Mouse (Mus musculus): ENCODE measurements around the gene Prdx6. TPM values are rescaled to one million over a fixed set of nuclear protein-coding genes. Genes with fewer than 3 reads are reported as not detected.

Prdx6 gene
- polyA plus RNA-seq (2015; fragmentation: Nextera tagmentation; extraction: Ambion mirVana), result 243 and 250 TPM in 2 replicates

DNA sequence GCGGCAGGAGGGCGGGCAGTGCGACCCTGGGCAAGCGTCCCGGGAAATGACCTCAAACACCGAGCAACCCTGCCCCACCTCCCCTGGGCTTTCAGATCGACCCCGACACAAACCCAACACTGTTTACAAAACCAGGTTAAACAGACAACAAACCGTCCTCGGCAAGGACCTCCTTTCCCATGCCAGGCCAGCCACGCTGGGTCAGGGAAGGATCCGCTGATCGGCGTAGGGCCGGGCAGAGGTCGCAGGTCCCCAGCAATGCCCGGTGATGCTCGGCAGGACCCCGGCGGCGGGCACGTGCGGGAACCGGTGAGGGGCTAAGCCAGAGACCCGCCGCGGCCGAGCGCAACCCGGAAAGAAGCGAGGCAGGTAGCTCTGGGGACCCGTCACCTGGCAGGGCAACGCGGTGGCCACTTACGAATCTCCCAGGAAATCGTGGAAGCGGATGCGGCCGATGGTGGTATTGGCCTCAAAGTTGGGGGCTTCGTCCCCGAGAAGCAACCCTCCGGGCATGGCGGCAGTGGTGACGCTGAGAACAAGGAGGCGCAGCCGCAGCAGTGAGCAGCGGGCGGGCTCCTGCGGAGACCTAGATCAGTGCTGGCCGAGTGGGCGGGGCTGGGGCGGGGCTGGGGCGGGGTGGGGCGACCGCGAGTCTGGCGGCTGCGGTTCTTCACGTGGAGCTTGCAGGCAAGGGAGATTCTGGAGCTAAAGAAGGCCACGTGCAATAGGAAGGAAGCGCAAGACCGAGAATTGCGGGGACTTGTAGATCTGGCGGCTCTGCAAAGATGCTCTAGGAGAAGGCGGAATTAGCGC, at the start of gene Prdx6:
Gene Prdx6 (minus strand): TSS at position 616 of the 813 bp plus-strand sequence.
- Histone ChIP-seq H3K36me3 (no peaks in the 10 kb centered on the region), H3K4me3 (peak within 1 kb of the TSS; percentile 77), H3K4me2 (replicated peaks) (peak within 1 kb of the TSS; percentile 79), H3K4me1 (peaks cover 35% of the 10 kb centered on the region), H3K9ac (replicated peaks) (peak within 1 kb of the TSS; percentile 80), H3K27ac (replicated peaks) (0 out of 2 replicates have a peak within 1 kb of the TSS, but pooled peaks have one; percentile 36), H3K27me3 (peaks cover 7% of the 10 kb centered on the region; the same call in 1 of the 2 replicates), H3K9me3 (no peaks in the 10 kb centered on the region)
- peak; percentile 96 for ATAC-seq (replicated peaks)
- under 1% methylated on average over 66 of the region's 66 CpGs for WGBS

DNA sequence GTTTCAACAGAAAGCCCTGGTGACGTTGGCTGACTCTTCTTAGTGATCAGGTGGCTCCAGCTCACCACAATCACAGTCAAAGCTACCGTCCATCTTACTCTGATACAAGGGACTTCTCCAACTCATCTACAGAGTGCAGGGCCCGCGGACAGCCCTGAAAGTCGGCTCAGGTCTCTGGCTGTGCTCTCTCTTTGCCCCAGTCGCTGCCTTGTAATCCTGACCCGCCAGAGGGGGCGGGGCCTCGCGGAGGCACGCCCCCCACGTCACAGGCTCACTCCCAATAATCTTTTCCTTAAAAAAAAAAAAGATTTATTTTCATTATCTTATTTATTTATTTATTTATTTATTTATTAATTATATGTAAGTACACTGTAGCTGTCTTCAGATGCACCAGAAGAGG, 37.2 kb upstream of the Prdx6 start:
- Histone ChIP-seq H3K36me3 (no peaks in the 10 kb centered on the region), H3K27ac (replicated peaks) (no peak overlapping the region), H3K4me1 (no peaks in the 10 kb centered on the region), H3K27me3 (no peaks in the 10 kb centered on the region), H3K4me2 (replicated peaks) (no peak overlapping the region), H3K9me3 (no peaks in the 10 kb centered on the region), H3K4me3 (no peak overlapping the region), H3K9ac (replicated peaks) (no peak overlapping the region)
- WGBS, result 52% methylated on average over 12 of the region's 12 CpGs
- no peak for ATAC-seq (replicated peaks)

DNA sequence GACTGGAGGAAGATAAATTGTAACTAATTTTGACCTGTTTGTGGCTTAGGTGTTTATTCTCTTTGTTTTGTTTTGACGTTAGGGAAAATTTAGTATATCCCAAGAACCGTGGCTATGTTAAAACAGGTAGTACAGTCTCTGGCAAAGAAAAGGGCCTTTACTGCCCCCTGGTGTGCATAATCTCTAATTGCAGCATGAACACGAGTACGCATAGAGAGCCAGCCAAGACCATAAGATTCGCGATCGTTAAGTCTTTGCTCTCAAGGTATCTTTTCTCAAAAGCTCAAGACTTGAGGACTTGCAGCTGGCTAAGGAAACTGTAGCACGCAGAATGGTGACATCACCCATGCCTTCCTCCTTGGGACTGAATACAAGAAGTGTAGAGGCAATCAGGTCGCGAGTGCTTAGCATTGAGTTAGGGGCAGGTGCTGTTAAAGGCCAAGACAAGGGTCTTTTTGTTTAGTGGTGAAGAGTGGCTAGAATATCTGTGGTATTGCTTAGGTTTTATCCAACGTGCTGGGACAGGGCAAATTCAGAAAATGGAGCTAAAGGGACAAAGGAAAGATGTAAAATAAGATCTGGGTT, 35.8 kb upstream of the Prdx6 start:
- WGBS, result 21% methylated on average over 11 of the region's 11 CpGs
- Histone ChIP-seq H3K27me3 (no peaks in the 10 kb centered on the region), H3K4me2 (replicated peaks) (0 out of 2 replicates have a peak overlapping the region, but pooled peaks have one; percentile 17), H3K9ac (replicated peaks) (no peak overlapping the region), H3K4me1 (no peaks in the 10 kb centered on the region), H3K36me3 (no peaks in the 10 kb centered on the region), H3K9me3 (no peaks in the 10 kb centered on the region), H3K27ac (replicated peaks) (no peak overlapping the region), H3K4me3 (no peak overlapping the region)
- peak; percentile 77 for ATAC-seq (replicated peaks)

DNA sequence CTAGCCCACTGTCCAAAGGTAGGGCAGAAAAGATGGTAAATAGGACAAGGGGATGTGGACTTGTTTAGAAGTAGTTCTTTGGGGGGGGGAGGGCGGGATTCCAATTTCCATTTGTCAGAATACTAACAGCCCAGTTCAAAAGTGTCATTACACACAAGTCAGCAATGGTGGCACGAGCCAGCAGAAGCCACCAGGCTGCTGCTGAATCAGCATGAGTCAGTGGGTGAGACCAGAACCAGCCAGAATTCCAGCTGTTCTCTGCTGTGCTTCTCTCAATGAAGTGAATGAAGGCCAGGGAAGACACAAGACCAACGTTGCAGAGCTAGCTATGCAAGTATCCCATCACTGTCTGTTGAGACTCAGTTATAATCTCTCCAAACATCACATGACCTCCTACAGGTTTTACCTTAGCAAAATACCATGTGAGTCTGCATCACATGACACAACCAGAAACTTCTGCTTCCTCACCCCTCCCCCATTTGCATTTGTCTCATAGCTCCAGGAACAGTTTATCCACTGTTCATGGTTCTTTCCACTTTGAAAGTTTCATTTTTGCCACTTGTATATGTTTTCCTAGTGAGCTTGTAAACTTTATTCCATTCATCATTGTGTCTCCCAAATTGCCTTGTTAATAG, 30.2 kb upstream of the Prdx6 start:
- H3K4me3 ChIP-seq, result no peak overlapping the region
- H3K4me1 ChIP-seq, result no peaks in the 10 kb centered on the region
- H3K27me3 ChIP-seq, result no peaks in the 10 kb centered on the region
- WGBS, result 59% methylated on average over 3 of the region's 3 CpGs
- H3K9ac ChIP-seq (replicated peaks), result no peak overlapping the region
- H3K4me2 ChIP-seq (replicated peaks), result no peak overlapping the region
- no peaks in the 10 kb centered on the region for H3K36me3 ChIP-seq
- no peak for ATAC-seq (replicated peaks)
- no peaks in the 10 kb centered on the region for H3K9me3 ChIP-seq
- H3K27ac ChIP-seq (replicated peaks), result no peak overlapping the region

DNA sequence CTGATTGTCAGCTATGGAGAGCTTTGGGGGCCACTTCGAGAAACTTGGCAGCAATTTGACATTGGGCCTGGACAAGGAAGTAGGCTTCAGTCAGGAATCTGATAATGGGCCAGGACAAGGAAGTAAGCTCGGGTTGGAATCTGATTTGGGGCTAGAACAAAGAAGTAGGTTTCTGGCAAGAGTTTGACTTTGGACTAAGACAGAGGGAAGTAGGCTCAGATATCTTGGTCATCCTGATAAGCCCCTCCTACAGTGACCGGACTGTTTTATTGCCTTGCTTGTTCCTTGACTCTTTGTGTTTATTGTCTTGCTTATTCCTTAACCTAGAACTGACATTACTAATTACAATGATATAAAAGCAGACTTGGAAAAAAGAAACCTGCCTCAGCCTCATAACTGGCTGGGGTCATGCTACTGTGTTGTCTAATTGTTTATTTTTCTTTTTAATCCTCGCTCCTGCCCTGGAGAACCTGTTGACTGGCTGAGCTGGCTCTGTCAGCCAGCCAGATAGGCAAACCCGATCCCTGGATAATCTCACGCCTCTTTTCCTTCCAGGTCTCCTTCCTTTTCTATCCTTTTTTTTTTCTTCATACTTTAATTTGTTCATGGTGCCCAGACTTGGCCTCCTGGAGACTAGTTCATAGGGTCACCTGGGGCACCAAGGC, 28.4 kb upstream of the Prdx6 start:
- H3K9ac ChIP-seq (replicated peaks), result no peak overlapping the region
- WGBS, result 66% methylated on average over 6 of the region's 6 CpGs

DNA sequence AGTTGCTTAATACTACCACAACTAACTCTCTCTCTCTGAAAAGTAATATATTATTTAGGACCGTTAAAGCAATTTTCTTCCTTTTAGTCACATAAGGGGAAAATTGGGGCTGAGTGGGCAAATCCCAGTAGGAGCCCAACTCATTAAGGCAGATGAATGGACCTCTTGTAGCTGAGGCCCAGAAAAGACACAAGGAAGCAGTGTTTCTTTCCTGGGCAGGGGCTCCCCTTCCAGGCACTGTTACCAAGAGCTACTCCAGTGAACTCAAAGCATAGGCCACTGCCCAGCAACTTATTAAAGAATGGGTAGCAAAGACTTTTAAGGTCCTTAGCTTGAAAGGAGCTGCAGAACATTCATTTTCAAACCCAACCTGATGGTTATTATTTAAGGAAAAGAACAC, 22.5 kb upstream of the Prdx6 start:
- Histone ChIP-seq H3K9ac (replicated peaks) (no peak overlapping the region), H3K27me3 (no peaks in the 10 kb centered on the region), H3K36me3 (no peaks in the 10 kb centered on the region), H3K9me3 (no peaks in the 10 kb centered on the region), H3K27ac (replicated peaks) (no peak overlapping the region), H3K4me1 (no peaks in the 10 kb centered on the region), H3K4me2 (replicated peaks) (no peak overlapping the region), H3K4me3 (no peak overlapping the region)
- ATAC-seq (replicated peaks), result peak; percentile 84
- 0% methylated on average over 1 of the region's 1 CpGs for WGBS

More for the DNA sequence above, 28.4 kb upstream of the Prdx6 start:
- H3K36me3 ChIP-seq, result no peaks in the 10 kb centered on the region
- ATAC-seq (replicated peaks), result no peak
- no peak overlapping the region for H3K27ac ChIP-seq (replicated peaks)
- H3K4me3 ChIP-seq, result no peak overlapping the region
- no peak overlapping the region for H3K4me2 ChIP-seq (replicated peaks)
- no peaks in the 10 kb centered on the region for H3K4me1 ChIP-seq
- no peaks in the 10 kb centered on the region for H3K9me3 ChIP-seq
- no peaks in the 10 kb centered on the region for H3K27me3 ChIP-seq

DNA sequence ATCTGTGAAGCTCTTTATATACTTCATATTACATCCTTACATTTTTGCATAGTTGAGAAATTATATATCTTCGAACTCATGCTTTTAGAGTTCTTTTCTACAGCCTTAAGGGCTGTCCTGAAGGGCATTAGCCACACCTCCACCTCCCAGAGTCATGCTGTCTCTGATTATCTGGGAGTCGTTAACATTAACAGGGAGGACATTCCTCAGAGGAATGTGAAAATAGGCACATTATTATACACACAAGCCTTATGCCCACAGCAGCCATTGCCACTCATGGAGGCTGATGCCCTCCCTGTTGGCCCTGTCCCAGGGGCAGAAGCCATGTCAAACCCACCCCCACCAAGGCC, 20.4 kb upstream of the Prdx6 start:
- Histone ChIP-seq H3K36me3 (no peaks in the 10 kb centered on the region), H3K9ac (replicated peaks) (no peak overlapping the region), H3K4me1 (no peaks in the 10 kb centered on the region), H3K27me3 (no peaks in the 10 kb centered on the region), H3K27ac (replicated peaks) (no peak overlapping the region), H3K4me2 (replicated peaks) (no peak overlapping the region), H3K4me3 (no peak overlapping the region), H3K9me3 (no peaks in the 10 kb centered on the region)
- 65% methylated on average over 2 of the region's 2 CpGs for WGBS
- no peak for ATAC-seq (replicated peaks)

DNA sequence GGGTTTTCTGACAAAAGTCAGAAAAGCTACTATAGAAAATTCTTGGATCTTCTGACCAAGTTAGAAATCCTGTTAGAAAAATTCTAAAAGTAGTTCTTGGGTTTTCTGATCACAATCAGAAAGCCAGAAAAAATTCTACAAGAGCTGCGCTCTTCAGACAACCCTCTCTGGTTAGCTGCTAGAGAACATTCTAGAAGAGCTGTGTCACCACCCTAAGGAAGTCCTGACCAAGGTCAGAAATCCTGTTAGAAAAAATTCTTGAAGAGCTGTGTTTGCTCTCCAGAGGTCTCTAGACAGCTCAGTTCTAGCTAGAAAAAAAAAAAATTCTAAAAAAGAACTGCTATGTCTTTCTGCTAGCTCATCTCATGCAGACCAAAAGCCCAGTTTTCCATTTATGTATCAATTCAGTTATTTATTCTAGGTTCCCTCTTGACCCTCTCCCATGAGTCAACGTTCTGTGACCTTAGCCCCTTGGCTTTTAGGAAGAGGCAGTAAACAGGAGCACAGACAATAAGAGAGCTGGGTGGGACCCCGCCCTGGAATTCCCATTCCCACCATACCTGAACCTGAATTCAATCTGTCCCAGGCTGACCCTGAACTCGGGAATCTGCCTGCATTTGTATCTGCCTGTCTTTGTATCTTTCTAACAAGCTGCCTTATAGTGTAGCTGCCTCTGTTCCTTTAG, 19.9 kb upstream of the Prdx6 start:
- no peak for ATAC-seq (replicated peaks)
- Histone ChIP-seq H3K9me3 (no peaks in the 10 kb centered on the region), H3K27me3 (no peaks in the 10 kb centered on the region), H3K9ac (replicated peaks) (no peak overlapping the region), H3K27ac (replicated peaks) (no peak overlapping the region), H3K4me1 (no peaks in the 10 kb centered on the region), H3K4me3 (no peak overlapping the region), H3K36me3 (no peaks in the 10 kb centered on the region), H3K4me2 (replicated peaks) (no peak overlapping the region)
- 86% methylated on average over 4 of the region's 4 CpGs for WGBS

DNA sequence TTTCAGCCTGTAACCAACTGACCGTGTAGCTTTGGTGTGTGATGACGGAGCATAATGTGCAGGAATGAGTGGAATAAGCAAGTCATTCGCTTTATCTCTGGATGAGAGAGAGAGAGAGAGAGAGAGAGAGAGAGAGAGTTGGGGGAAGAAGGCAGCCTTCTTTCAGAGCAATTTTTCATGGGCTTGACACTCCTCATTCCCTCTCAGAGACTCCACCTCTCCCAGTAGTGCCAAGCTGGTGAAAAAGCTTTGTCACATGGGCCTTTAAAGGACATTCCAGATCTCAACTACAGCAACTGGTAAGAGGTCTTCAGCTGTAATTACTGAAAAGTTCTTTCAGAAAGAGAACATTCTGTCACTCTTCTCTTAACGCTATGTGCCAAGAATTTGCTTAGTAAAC, 18.3 kb upstream of the Prdx6 start:
- Histone ChIP-seq H3K9me3 (no peaks in the 10 kb centered on the region), H3K27ac (replicated peaks) (no peak overlapping the region), H3K27me3 (no peaks in the 10 kb centered on the region), H3K4me3 (no peak overlapping the region), H3K9ac (replicated peaks) (no peak overlapping the region), H3K4me2 (replicated peaks) (no peak overlapping the region), H3K4me1 (no peaks in the 10 kb centered on the region), H3K36me3 (no peaks in the 10 kb centered on the region)
- WGBS, result 66% methylated on average over 4 of the region's 4 CpGs
- ATAC-seq (replicated peaks), result peak; percentile 49; the same call in 1 of the 2 replicates

DNA sequence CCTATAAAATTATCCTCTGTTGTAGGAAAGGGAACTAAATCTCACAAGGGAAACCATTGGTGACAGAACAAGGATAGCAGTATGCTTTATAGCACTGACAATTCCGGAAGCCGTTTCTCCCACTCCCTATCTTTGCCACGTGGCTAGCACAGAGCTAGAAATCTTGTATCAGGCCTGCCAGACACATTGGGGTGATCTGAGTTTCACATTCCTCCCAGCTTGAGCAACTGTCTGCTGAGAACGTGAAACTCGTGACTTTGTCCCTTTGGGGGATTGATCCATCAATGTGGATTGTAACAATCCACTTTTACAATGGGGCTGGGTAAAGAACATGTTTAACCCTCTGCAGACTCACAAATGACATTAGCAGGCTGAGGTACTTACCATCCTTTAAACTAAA, 17.9 kb upstream of the Prdx6 start:
- H3K36me3 ChIP-seq, result no peaks in the 10 kb centered on the region
- no peaks in the 10 kb centered on the region for H3K9me3 ChIP-seq
- no peaks in the 10 kb centered on the region for H3K27me3 ChIP-seq
- no peak overlapping the region for H3K9ac ChIP-seq (replicated peaks)
- no peak overlapping the region for H3K4me2 ChIP-seq (replicated peaks)
- H3K27ac ChIP-seq (replicated peaks), result no peak overlapping the region
- no peaks in the 10 kb centered on the region for H3K4me1 ChIP-seq
- WGBS, result 57% methylated on average over 5 of the region's 5 CpGs
- ATAC-seq (replicated peaks), result no peak
- no peak overlapping the region for H3K4me3 ChIP-seq

DNA sequence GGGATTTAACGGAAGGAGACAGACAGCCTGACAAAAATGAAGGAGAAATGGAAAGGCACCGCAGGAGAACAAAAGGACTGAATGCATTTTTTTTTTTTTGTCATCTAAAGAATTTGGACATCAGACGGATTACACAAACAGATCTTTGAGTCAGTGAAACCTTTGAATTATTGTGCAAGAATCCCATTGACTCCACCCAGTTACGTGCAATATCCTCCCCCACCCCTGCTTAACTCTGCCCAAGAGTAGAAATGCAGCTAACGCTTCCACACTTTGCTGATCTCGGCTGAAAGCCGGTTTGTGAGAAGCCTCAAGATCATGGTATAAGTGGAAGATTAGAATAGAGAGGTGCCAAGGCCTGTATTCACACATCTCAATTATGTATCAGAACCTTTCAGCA, 17.1 kb upstream of the Prdx6 start:
- H3K9ac ChIP-seq (replicated peaks), result no peak overlapping the region
- no peak overlapping the region for H3K27ac ChIP-seq (replicated peaks)
- no peaks in the 10 kb centered on the region for H3K27me3 ChIP-seq
- H3K36me3 ChIP-seq, result no peaks in the 10 kb centered on the region
- 64% methylated on average over 7 of the region's 7 CpGs for WGBS
- H3K4me2 ChIP-seq (replicated peaks), result no peak overlapping the region
- H3K4me1 ChIP-seq, result no peaks in the 10 kb centered on the region
- no peak for ATAC-seq (replicated peaks)
- H3K4me3 ChIP-seq, result no peak overlapping the region
- H3K9me3 ChIP-seq, result no peaks in the 10 kb centered on the region

All from forebrain, embryonic 15.5 days (tissue).